Mouse (Mus musculus): ENCODE measurements around the gene Hmcn2. TPM values are rescaled to one million over a fixed set of nuclear protein-coding genes. Genes with fewer than 3 reads are reported as not detected.
A peak's percentile ranks its signal among the peaks of the same experiment; 100 is the strongest.

Gene Hmcn2
- total RNA-seq (2021), result 1 to 10 TPM; 1.7 to 2.9 TPM

DNA sequence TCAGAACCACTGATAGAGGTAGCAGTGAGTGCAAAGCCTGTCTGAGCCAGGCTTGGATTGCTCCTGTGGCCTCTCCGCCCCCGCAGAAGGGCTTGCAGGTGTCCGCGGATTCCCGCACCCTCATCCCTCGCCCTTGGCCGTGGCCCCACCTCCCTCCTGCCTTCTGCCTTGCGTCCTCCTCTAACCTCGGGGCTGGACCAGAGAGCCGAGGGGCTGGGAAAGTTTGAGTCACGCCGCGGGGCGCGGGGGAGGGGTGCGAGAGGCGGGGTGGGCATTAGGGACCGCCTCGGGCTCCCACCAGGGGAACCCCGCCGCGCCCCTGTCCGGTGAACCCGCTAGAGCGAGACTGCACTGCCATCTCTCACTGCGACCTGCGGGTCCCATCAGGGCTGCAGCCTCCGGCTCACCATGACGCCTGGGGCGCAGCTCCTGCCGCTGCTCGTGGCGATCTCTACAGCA is at the start of gene Hmcn2:
Gene Hmcn2 (plus strand): TSS at position 409 of the 459 bp plus-strand sequence.
- no peak for DNase-seq

DNA sequence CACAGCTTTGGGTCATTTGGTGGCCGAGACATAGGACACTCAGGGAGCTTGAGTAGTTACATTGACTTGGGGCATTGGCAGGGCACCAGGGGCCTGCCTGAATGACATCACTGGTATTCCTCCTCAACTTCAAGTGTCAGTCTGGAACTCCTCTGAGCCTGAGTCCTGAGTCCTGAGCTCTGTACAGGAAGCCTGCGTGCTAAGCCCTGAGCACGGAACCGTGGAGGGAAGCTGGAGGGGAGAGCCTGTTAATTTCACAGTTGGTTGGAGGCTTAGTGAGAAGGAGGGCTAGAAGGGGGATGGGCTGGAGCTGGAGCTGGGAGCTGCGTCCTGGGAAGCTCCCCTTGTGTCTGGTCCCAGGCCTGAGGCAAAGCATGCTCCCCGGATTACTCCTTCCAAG is 46.8 kb upstream of the Hmcn2 start:
- DNase-seq, result no peak

DNA sequence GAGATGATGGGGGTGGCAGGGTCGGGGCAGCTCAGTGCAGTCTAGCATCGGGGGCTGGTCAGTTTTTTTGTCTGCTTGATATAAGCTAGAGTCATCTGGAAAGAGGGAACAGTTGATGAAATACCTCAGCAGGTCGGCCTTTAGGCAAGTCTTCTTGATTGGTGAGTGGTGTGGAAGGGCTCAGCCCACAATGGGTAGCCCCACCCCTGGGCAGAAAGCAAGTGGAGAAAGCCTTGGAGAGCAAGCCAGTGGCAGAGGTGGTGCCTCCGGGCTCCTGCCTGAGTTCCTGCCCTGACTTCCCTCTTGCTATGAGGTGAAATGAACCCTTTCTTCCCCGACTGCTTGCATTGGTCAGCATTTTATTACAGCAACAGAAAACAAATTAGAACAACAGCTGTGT is 45.6 kb upstream of the Hmcn2 start:
- no peak for DNase-seq

DNA sequence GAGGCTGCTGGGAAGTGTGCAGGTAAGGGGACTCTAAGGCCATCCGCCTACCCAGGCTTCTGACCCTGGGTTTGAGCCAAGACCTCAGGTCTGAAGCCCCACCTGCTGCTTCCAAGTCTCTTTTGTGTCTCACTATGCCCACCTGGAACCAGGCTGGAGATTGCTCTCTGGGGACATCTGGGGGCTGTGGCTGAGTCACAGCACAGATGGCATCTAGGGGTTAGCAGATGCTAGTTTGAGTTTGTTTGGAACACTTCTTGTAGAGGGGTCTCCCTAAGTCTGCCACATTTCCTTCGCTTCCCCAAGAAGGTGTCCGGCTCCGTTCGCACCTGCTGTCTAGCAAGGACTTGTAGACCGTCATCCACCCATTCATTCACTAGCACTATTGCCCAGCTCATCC is 45.0 kb upstream of the Hmcn2 start:
- DNase-seq, result no peak

DNA sequence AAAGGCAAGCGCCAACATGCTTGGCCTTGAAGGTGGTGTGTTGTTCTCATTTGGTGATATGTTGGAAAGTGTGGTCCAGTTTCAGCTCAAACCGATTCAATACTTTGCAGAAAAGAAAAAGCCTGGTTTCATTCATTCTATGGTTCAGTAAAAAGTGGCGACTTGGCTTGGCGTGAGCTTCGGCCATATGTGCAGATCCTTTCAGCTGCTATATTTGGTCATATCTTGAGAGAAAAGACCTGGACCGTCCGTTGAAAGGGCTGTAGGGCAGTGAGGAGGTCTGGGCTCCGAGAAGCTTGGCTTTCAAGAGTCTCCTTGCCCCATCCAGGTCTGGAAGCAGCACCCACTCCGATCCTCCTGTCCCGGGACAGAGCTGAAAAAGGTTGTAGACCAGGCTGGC is 44.4 kb upstream of the Hmcn2 start:
- no peak for DNase-seq

DNA sequence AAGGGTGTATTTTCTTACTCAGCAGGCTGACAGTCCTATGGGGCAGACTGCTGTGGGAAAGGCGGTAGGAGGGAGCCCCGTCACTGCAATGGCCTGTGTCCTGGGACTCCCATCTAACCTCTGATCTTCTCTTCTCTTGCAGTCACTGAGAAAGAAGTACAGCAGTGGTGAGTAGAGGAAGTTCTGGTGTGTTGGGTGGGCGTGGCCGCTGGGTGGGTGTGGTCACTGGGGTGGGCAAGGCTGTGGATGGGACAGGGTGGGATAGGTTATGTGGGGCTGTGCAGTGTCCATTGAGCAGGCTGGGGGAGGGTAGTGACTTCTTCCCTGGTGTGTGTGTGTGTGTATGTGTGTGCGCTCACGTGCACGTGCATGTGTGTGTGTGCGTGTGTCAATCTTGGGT is 43.7 kb upstream of the Hmcn2 start:
- no peak for DNase-seq

DNA sequence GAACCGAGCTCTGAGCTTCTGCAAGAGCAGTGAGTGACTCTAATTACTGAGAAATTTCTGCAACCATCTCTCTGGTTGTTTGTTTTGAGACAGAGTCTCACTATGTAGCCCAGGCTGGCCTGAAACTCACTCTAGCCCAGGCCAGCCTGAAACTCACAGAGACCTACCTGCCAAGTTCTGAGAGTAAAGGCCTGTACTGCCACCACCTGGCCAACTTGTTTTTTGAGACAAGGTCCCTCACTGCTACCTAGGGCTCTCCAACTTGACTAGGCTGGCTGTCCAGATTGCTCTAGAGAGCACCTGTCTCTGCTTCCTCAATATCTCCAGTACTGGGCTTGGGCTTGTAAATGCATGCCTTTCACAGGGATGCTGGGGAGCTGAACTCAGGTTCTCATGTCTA is 43.1 kb upstream of the Hmcn2 start:
- DNase-seq, result no peak

DNA sequence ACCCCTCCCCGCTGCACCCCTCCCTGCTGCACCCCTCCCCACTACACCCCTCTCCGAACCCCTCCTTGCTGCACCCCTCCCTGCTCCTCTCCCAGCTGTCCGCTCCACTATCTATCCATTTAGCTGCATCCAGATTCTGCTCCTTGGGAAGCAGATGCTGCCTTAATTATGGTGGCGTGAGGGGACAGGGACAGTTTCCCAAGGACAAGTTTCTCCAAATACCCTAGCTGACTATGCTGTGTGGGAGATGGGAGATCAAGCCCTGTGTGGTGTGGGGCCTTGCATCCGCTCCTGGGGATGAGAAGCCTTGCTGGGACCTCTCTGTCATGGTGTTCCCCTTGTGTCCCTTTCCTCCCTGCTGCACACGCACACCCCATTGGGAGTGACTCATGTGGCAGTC is 39.2 kb upstream of the Hmcn2 start:
- DNase-seq, result no peak

DNA sequence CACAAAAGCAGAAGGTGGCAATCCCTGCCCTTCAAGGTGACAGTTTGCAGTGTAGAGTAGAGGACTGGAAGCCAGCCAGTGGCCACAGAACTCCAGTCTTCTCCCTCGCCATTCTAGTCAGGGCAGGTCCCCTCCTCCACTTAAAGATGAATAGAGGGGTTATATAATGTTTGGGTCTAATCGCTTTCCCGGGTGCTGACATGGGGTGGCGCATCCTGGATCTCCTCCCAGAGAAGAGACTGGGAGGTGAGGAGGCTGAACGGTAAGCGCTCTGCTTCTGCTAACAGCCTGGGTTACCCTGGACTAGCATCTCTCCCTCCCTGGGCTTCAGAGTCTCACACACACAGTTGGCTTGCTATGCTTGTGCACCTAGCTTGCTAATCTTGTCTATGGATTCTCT is 36.4 kb upstream of the Hmcn2 start:
- DNase-seq, result peak; percentile 28

DNA sequence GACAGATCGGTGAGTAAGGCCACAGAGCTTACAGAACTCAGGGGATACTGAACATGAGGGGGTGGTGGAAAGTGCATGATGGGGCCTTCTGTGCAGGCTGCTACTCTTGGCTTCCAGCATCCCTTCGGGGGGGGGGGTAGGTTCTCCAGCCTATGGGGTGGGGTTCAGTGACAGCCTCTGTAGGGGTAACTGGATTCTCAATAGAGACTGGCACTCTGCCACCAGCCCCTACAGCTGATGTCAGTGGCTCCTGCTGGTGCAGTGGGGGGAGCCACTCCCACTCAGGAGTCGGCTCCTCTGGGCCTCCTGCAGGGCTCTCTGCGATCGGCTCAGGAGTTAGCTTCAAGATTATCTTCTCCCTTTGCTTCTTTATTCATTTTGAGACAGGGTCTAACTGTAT is 35.7 kb upstream of the Hmcn2 start:
- DNase-seq, result no peak

DNA sequence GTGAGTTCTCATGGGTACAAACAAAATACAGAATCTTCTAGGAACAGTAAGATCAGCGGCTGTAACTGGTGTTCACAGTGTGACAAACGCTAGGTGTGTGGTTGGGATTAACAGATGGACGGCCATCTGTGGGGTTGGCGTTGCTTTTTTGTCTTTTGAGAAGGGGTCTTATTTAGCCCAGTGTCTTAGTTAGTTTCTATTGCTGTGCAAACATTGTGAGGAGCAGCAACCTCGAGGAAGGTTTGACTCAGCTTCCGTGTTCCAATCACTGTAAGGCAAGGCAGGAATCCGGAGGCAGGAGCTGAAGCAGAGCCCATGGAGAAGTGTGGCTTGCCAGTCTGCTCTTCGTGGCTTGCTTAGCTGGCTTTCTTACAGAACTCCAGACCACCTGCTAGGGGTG is 33.1 kb upstream of the Hmcn2 start:
- no peak for DNase-seq

DNA sequence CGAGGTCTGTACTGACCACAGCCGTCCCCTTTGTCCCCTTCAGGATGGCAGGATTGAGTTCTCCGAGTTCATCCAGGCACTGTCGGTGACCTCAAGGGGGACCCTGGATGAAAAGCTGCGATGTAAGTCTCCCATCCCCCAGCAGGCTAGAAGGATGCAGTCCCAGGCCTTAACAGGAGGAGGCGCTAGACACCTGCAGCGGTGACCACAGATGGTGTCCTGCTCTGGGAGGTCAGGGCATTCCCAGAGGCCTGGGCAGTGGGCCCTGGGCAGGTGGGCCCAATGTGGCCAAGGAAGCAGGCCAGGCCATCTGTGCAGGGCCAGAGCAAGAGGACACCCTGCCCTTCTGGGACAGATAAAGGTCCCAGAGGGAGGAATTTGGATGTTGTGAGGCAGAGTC is 31.9 kb upstream of the Hmcn2 start:
- no peak for DNase-seq

DNA sequence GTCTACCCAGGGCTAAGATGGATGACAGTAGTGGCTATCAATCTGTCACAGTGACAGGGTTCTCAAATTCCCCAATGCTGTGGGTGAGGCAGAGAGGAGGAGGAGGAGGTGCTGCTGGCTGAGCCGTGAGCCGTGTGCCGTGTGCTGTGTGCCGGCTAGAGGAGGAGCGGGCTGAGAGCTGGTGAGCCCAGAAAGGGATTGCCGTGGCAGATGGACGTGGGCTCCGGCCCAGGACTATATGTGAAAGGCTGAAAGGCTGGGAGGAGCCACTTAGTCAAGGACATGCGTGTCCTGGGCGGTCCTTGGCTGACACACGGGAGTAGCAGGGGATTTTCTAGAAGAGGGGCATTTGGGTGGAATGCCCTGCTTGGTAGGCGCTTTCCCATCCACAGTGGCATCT is 31.3 kb upstream of the Hmcn2 start:
- no peak for DNase-seq

DNA sequence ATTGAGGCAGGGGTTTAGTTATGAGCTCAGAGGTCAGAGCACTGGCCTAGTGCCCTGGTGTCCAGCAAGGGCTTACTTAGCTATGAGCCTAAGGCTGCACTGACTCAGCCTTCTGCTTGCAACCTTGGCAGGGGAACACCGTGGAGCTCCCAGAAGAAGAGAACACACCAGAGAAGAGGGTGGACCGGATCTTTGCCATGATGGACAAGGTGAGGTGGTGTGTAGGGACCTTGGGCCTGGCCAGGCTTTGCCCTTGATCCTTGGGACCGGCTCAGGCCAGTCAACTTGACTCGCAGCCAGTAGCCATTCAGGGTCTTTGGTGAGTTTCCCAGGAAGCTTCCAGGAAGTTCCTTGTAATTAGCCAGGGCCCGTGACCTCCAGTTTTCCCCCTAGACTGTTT is 29.7 kb upstream of the Hmcn2 start:
- no peak for DNase-seq

DNA sequence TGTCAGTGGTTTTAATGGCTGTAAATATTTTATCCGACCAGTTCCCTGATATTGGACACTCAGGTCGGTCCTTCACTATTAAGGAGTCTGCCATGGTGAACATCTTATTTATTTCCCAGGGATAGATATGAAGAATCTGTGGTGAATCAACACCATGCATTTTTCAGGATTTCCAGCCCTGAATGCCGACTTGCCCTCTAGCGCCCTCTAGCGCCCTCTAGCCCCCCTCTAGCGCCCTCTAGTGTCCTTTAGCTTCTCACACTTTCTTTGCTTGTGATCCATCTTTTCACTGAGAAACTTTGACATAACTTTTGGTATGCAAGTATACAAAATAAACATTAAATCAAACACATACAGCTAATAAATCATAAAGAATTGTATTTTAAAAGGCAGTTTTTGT is 22.8 kb upstream of the Hmcn2 start:
- peak; percentile 79 for DNase-seq

DNA sequence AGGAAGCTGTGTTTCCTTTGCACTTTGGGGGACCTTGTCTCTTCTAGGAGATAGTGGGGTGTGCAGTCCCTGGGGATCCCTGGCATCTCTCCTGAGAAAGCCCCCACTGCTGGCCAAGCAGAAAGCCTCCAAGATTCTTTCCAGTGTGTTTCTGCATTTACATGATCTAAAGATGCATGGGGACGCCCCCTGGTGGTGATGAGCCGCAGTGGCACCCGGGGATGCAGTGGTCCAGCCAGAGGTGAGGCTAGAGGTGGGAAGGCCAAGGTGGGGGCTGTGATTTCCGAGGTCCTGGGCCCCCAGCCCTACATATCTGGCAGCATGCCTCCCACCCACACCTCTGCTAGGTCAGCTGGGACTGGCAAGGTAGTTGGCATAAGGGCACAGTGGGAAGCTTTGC is 19.2 kb upstream of the Hmcn2 start:
- DNase-seq, result peak; percentile 88

DNA sequence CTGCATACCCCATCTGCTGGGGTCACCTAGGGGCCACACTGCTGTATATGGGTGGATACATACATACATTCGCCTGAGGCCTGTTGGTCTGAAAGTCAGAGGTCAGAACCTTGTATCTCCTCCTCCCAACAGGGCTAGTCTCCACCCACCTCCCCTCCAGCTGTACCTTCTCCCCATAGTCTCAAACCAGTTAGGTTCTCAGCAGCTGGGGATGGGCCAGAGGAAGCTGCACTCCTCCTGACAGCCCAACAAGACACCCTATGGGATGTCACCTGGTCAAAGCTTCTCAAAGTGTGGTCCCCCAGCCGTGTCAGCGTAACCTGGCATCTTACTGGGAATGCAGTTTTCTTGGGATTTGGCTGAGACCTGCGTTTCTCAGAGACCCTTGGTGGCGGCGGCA is 17.8 kb upstream of the Hmcn2 start:
- DNase-seq, result no peak

DNA sequence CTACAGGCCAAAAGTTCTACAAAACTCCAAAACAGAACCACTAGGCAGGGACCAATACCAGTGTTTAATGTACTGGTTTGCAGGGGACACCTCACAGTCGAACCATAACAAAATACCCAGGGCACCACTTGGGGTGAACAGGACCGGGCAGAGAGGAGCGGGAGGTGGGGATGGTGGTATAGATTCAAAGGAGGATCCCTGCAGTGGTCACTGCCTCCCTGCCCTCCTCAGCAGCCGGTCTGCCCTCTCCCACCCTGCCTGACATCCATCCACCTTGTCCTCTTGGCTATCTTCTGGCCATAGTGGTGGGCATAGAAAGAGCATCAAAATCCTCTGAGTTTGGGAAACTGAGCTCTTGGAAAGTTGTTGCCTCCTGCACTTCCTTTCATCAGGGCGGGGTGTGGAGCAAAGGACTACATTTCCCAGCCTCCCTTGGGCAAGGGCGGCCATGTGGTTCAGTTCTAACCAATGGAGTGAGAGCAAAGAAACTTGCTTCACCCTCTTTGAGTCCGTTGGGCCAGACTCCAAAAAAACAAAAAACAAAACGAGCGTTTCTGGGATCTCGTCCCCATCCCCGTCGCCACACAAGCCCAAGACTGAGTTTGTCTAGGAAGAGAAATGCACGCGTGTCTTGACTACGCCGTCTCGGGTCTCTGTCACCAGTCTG is 16.5 kb upstream of the Hmcn2 start:
- DNase-seq, result peak; percentile 65

DNA sequence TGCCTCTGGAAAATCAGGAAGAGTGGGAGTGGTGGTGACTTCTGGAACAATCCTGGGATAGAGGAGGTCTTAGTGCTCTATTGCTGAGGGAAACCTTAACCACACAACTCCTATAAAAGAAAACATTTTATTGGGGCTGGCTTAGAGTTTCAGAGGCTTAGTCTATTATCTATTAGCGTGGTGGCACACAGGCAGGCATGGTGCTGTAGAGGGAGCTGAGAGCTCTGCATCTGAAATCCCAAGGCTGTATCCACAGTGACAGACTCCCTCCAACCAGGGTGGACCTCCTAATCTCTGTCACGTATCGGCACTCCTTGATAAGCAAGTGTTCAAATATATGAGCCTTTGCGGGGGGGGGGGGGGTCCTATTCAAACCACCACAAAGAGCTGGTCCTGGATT is 15.4 kb upstream of the Hmcn2 start:
- no peak for DNase-seq

DNA sequence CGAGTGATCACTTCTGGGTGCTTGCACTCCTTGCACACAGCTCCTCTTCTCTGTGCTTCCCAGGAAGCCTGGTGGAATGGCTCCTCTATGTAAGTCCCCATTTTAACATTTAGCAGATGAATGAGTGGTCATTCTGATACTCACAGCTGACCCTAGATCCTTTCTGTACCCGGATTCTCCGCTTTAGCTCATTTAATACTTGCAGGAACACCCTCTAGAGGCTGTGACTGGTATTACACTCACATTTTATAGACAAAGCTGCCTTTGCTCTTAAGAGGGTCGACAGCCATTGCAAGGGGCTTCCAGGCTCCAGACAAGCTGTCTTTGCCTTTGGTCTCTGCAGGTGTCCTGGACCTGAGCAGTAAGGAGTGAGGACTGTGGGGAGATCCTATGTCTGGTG is 14.9 kb upstream of the Hmcn2 start:
- no peak for DNase-seq

DNA sequence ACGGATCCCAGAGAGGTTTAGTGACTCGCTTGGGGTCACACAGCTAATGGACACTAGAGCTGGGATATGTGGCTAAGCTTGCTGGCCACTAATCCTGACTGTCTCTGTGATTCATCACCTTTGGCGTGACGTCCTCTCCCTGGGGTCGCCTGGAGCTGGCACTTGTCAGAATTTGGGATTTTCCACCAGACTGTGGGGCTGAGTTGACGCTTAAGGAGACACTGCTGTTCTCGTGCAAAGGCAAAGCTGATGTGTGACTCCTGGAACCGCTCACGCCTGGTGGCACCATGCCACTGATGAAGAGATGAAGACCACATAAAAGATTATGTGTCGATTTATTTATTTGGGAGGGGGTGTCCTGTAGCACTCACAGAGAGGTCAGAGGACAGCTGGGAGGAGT is 14.2 kb upstream of the Hmcn2 start:
- DNase-seq, result no peak

DNA sequence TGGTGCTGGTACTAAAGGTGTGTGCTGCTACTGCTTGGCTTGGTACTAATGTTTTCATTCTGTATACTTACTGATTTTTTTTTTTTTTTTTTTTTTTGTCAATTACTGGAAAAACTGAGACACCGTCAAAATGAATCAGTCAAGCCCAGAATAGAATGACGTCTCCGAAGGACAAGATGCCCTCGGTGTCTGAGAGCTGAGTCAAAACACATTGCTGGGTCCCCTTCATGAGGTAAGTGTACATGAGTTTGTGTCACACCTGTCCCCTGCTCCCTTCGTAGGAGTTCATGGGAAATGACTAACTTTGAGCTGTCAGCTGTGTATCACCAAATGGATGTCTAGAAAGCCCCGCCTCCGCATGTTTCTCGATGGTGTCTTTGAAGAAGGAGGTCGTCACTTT is 11.0 kb upstream of the Hmcn2 start:
- DNase-seq, result no peak

DNA sequence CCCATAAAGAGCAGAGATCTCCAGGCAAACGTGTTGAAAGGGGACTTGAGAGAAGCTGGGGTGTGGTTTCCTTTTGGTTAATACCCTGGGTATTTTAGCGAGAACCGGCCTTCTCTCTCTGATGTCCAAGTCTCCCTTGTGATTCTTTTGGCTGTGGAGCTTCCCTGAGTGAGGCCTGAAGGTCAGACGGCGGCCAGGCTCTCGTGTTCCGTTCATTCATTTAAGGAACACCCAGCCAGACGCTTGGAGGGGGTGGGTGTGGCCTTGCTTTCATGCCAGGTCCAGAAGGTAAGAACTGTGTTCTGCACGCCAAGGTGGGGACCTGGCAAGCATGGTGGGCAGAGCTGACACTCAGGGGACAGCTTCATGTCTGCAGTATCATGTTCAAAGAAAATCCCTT is 10.0 kb upstream of the Hmcn2 start:
- DNase-seq, result no peak

DNA sequence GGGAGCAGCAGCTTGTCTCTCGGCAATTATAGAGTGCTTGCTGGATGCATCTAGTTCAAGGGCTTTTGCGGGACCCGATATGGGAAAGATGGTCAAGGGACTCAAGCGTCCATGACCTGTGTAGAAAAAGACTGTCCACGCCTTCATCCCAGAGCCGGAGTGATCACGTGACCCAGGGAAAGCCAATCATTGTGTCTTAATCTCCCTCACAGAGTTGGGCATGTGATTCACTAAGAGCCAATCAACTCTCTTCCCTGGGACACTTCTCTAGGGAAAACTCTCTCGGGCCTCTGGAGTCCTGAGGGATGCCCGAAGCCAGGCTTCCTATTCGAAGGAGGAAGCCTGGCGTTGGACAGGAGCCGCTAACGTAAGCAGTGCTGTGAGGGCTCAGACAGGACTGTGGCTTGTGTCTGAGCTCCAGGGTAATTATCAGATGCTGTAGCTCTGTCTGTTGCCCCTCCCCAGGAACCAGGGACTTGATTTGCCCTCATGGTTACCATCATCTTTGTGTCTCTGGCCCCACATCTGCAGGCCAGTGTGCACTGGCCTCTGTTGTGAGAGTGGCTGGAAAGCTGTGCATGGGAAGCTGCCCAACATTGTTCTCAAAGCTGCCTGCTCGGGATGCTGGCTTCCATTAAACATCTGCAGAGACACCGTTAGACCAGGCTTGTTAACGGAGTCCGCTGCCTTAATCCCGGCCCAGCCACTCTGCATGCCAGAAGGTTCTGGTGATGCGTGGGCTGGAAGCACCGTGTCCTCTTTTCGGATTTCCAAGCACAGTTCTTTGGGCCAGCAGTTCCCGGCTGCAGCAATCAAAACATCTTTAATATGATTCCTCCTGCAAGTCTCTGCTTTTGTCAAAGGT is 9.2 kb upstream of the Hmcn2 start:
- DNase-seq, result no peak
